Mouse (Mus musculus) olfactory bulb, adult 2 months (tissue): ENCODE measurements at regions not wholly inside any gene's neighbourhood (a gene's known extent, or its start where the extent isn't known, plus 50 kb on each side); places are given as distances from the start of the nearest gene placed in this dataset.
"Not testable (repeated sequence)": the region's sequence is repeated elsewhere in the genome, so short reads cannot be mapped to it uniquely, and the experiment has no call there.

Source experiments
- H3K27ac ChIP-seq: fragments of 200-500 bp; 2 replicates; pipeline ENCODE4 v1.5.1; 2012; ENCODE audit warnings: low read depth, low read length; ENCODE audit not compliant: insufficient read depth
- H3K4me1 ChIP-seq: fragments of 200-500 bp; 2 replicates; pipeline ENCODE4 v1.6.1; 2012; ENCODE audit warnings: low read length; ENCODE audit not compliant: control insufficient read depth, insufficient read depth
- H3K4me3 ChIP-seq: fragments of 200-500 bp; 2 replicates; pipeline ENCODE4 v1.5.1; 2012; ENCODE audit warnings: mild to moderate bottlenecking, low read depth, low read length, moderate library complexity; ENCODE audit not compliant: insufficient read depth
- CTCF ChIP-seq: fragments of 200-500 bp; IDR thresholded peaks from 2 replicates; pipeline ENCODE4 v1.5.1; 2012; ENCODE audit warnings: low read depth, mild to moderate bottlenecking, low read length, moderate library complexity; ENCODE audit not compliant: insufficient read depth
- POLR2A ChIP-seq: fragments of 200-500 bp; IDR thresholded peaks from 2 replicates; pipeline ENCODE4 v1.6.1; 2012; ENCODE audit warnings: mild to moderate bottlenecking, low read depth, low read length, moderate library complexity; ENCODE audit not compliant: insufficient read depth
- WGBS: fragments of 180-500 bp; shearing (Covaris S2); methylation state at CpG from one replicate; pipeline ENCODE4 v1.1.7; 2018; 5-methylcytosine and 5-hydroxymethylcytosine counted together

- Histone ChIP-seq H3K4me3 (no peak overlapping the region), H3K27ac (no peak overlapping the region), H3K4me1 (no peaks in the 10 kb centered on the region)
- WGBS = 86% methylated on average over 3 of the region's 3 CpGs
- TF ChIP-seq CTCF (no peak), POLR2A (no peak)
These were observed 1144.6 kb upstream of the Tacstd2 start for GRCm38 (mm10) chr6:68680099-68680791.

GRCm38 (mm10) chr6:68668433-68668832, 1132.8 kb upstream of the Tacstd2 start:
- not testable (repeated sequence) for H3K4me3 ChIP-seq, H3K4me1 ChIP-seq, H3K27ac ChIP-seq
- under 1% methylated on average over 10 of the region's 10 CpGs for WGBS
- TF ChIP-seq CTCF = peak; percentile 67

GRCm38 (mm10) chr6:68632309-68632708, 1096.7 kb upstream of the Tacstd2 start:
- not testable (repeated sequence) for H3K4me3 ChIP-seq, H3K4me1 ChIP-seq, H3K27ac ChIP-seq

GRCm38 (mm10) chr6:68631787-68632186, 1096.2 kb upstream of the Tacstd2 start:
- TF ChIP-seq POLR2A (no peak), CTCF (no peak)
- H3K4me1 ChIP-seq = no peaks in the 10 kb centered on the region
- WGBS = 84% methylated on average over 1 of the region's 1 CpGs

GRCm38 (mm10) chr6:68606033-68606432, 1070.4 kb upstream of the Tacstd2 start:
- H3K4me3 ChIP-seq = no peak overlapping the region
- TF ChIP-seq POLR2A (no peak), CTCF (no peak)
- H3K27ac ChIP-seq = no peak overlapping the region
- H3K4me1 ChIP-seq = no peaks in the 10 kb centered on the region
- 68% methylated on average over 2 of the region's 2 CpGs for WGBS

More at GRCm38 (mm10) chr6:68631787-68632186, 1096.2 kb upstream of the Tacstd2 start:
- Histone ChIP-seq H3K27ac (no peak overlapping the region), H3K4me3 (no peak overlapping the region)
